Mouse (Mus musculus): ENCODE results near the gene Gpd1l. TPM values are rescaled to one million over a fixed set of nuclear protein-coding genes. Genes with fewer than 3 reads are reported as not detected.

Gpd1l gene
- polyA plus RNA-seq, 1 experiment = 14.4 TPM

DNA sequence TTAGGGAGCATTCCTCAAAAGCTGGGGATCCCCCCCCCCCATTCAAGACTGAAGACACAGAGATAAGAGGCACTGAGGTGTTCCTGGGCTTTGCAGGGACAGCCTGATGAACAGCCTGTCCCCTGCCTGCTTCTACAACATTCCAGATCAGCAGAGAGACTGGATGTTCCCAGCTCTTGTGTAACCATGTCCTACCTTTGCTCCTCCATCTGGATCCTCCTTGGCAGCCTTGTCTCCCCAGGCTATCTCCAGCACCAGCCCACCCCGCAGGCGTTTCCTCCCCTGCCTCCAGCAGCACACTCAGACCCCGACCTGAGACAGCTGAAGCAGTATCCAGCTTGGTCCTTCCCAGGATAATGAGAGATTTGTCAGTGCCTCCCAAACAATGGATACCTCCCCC is 30.3 kb upstream of the Gpd1l start:
- Histone ChIP-seq H3K4me3 (ENCODE audit: low read depth, low read length) (no peak overlapping the region), H3K9me3 (replicated peaks; ENCODE audit: control insufficient read depth, insufficient read depth, low read length, poor library complexity, severe bottlenecking) (no peaks in the 10 kb centered on the region), H3K27ac (ENCODE audit: insufficient read depth, low read length) (no peak overlapping the region), H3K4me1 (ENCODE audit: control insufficient read depth, insufficient read depth, low read length) (no peaks in the 10 kb centered on the region), H3K27me3 (ENCODE audit: control insufficient read depth, insufficient read depth, low read length, poor library complexity, severe bottlenecking) (no peaks in the 10 kb centered on the region), H3K36me3 (ENCODE audit: control insufficient read depth, insufficient read depth, low read length, poor library complexity, severe bottlenecking) (no peaks in the 10 kb centered on the region), H3K9ac (ENCODE audit: low read depth, poor library complexity, severe bottlenecking) (no peak overlapping the region)
- no peak for TF ChIP-seq EP300 (IDR thresholded peaks at IDR 0.05; ENCODE audit: insufficient read depth, low read depth, low read length)
- TF ChIP-seq CTCF (IDR thresholded peaks at IDR 0.05; ENCODE audit: low read depth, low read length) = no peak
- no peak for TF ChIP-seq POLR2A (IDR thresholded peaks at IDR 0.05; ENCODE audit: insufficient read depth, low read length)

DNA sequence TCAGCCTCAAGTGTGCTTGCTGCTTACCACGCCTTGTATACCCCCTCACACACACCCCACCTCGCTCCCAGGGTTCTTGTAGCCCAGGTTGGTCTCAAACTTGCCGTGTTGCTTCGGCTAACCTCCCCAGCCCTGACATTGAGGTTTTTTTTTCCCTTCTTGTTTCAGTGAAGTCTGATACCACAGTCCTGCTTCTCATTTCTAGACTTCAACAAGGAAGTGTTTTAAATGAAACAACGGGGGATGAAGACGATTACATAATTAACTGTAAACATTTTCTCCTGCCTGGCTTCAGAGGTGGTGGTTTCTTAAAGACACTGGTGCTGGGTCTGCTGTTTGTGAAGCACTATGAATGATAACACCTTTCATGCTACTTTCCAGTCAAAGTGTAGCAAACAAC is 27.1 kb upstream of the Gpd1l start:
- no peaks in the 10 kb centered on the region for H3K9me3 ChIP-seq (replicated peaks; ENCODE audit: control insufficient read depth, insufficient read depth, low read length, poor library complexity, severe bottlenecking)
- H3K27ac ChIP-seq (ENCODE audit: insufficient read depth, low read length) = no peak overlapping the region
- H3K4me3 ChIP-seq (ENCODE audit: low read depth, low read length) = no peak overlapping the region
- no peaks in the 10 kb centered on the region for H3K4me1 ChIP-seq (ENCODE audit: control insufficient read depth, insufficient read depth, low read length)
- no peaks in the 10 kb centered on the region for H3K27me3 ChIP-seq (ENCODE audit: control insufficient read depth, insufficient read depth, low read length, poor library complexity, severe bottlenecking)
- no peaks in the 10 kb centered on the region for H3K36me3 ChIP-seq (ENCODE audit: control insufficient read depth, insufficient read depth, low read length, poor library complexity, severe bottlenecking)
- H3K9ac ChIP-seq (ENCODE audit: low read depth, poor library complexity, severe bottlenecking) = no peak overlapping the region
- no peak for TF ChIP-seq POLR2A (IDR thresholded peaks at IDR 0.05; ENCODE audit: insufficient read depth, low read length)
- no peak for TF ChIP-seq CTCF (IDR thresholded peaks at IDR 0.05; ENCODE audit: low read depth, low read length)
- no peak for TF ChIP-seq EP300 (IDR thresholded peaks at IDR 0.05; ENCODE audit: insufficient read depth, low read depth, low read length)

DNA sequence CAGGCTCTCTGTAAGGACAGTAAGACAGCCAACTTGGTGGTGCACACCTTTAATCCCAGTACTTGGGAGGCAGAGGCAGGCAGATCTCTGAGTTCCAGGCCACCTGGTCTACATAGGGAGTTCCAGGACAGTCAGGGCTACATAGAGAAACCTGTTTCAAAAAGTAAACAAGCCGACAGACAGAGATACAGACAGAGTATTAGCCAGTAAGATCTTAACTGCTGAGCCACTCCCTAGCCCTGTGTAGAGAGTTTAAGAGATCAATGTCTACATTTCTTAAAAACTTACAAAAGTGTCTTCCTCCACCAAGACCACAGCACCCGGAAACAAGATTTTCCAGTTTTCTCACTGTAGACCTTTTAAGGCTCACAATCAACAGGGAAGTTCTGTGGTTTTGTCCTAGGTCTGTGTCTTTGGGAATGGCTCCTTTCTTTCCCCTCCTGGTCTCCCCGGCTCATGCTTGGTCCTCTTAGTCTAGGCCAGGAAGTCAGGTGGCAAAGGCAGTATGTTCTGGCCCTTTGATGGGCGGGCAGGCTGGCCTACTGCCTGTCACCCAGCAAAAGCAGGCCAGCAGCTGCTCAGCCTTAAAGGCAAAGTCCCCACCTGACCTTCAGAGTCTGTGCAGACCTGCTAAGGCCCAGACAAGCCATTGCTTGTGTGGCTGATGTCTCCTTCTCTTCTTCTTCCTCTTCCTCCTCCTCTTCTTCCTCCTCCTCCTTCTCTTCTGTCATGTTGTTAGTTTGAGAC is 26.4 kb upstream of the Gpd1l start:
- Histone ChIP-seq H3K36me3 (ENCODE audit: control insufficient read depth, insufficient read depth, low read length, poor library complexity, severe bottlenecking) (no peaks in the 10 kb centered on the region), H3K4me3 (ENCODE audit: low read depth, low read length) (no peak overlapping the region), H3K4me1 (ENCODE audit: control insufficient read depth, insufficient read depth, low read length) (no peaks in the 10 kb centered on the region), H3K9ac (ENCODE audit: low read depth, poor library complexity, severe bottlenecking) (no peak overlapping the region), H3K27me3 (ENCODE audit: control insufficient read depth, insufficient read depth, low read length, poor library complexity, severe bottlenecking) (no peaks in the 10 kb centered on the region), H3K9me3 (replicated peaks; ENCODE audit: control insufficient read depth, insufficient read depth, low read length, poor library complexity, severe bottlenecking) (no peaks in the 10 kb centered on the region), H3K27ac (ENCODE audit: insufficient read depth, low read length) (no peak overlapping the region)
- TF ChIP-seq EP300 (IDR thresholded peaks at IDR 0.05; ENCODE audit: insufficient read depth, low read depth, low read length) (no peak), CTCF (IDR thresholded peaks at IDR 0.05; ENCODE audit: low read depth, low read length) (no peak)

DNA sequence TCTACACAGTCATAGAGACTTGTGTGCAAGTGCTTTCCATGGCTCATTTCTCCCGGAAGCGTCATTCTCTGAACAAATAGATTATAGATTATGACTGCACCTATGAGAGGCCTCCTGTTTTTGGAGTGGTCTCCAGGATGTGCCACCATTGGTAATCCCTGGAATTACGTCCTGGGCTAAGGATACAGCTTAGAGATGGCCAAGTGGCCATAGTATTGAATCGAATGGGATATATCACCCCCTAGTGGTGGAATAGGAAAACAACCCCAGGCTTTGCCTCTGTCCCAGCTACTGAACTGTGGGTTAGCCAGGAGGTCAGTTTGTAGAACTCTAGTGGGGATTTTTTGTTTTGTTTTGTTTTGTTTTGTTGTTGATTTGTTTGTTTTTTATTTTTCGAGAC is 23.2 kb upstream of the Gpd1l start:
- no peaks in the 10 kb centered on the region for H3K9me3 ChIP-seq (replicated peaks; ENCODE audit: control insufficient read depth, insufficient read depth, low read length, poor library complexity, severe bottlenecking)
- no peak overlapping the region for H3K4me3 ChIP-seq (ENCODE audit: low read depth, low read length)
- no peaks in the 10 kb centered on the region for H3K27me3 ChIP-seq (ENCODE audit: control insufficient read depth, insufficient read depth, low read length, poor library complexity, severe bottlenecking)
- no peak overlapping the region for H3K9ac ChIP-seq (ENCODE audit: low read depth, poor library complexity, severe bottlenecking)
- TF ChIP-seq POLR2A (IDR thresholded peaks at IDR 0.05; ENCODE audit: insufficient read depth, low read length) (no peak), EP300 (IDR thresholded peaks at IDR 0.05; ENCODE audit: insufficient read depth, low read depth, low read length) (no peak), CTCF (IDR thresholded peaks at IDR 0.05; ENCODE audit: low read depth, low read length) (no peak)
- H3K36me3 ChIP-seq (ENCODE audit: control insufficient read depth, insufficient read depth, low read length, poor library complexity, severe bottlenecking) = no peaks in the 10 kb centered on the region
- no peaks in the 10 kb centered on the region for H3K4me1 ChIP-seq (ENCODE audit: control insufficient read depth, insufficient read depth, low read length)
- no peak overlapping the region for H3K27ac ChIP-seq (ENCODE audit: insufficient read depth, low read length)

DNA sequence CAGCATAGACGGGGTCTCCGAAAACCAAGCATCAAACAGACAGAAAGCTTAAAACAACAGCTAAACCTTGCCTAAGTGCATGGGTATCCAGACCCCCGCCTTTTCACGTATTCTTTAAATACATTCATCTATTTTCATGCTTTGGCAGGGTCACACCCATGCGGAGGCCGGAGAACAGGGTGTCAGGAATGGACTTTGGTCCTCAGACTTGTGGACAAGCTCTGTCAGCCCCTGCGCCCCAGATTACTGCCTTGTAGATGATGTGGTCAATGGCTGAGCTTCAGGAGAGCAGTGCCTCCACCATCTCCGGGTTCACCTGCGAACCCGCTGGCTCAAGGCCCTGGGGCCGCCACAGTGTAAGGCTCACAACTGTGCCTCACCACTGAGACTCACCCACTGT is 21.6 kb upstream of the Gpd1l start:
- Histone ChIP-seq H3K9ac (ENCODE audit: low read depth, poor library complexity, severe bottlenecking) (no peak overlapping the region), H3K4me1 (ENCODE audit: control insufficient read depth, insufficient read depth, low read length) (no peaks in the 10 kb centered on the region), H3K27me3 (ENCODE audit: control insufficient read depth, insufficient read depth, low read length, poor library complexity, severe bottlenecking) (no peaks in the 10 kb centered on the region), H3K27ac (ENCODE audit: insufficient read depth, low read length) (no peak overlapping the region), H3K9me3 (replicated peaks; ENCODE audit: control insufficient read depth, insufficient read depth, low read length, poor library complexity, severe bottlenecking) (no peaks in the 10 kb centered on the region), H3K36me3 (ENCODE audit: control insufficient read depth, insufficient read depth, low read length, poor library complexity, severe bottlenecking) (no peaks in the 10 kb centered on the region), H3K4me3 (ENCODE audit: low read depth, low read length) (no peak overlapping the region)
- no peak for TF ChIP-seq POLR2A (IDR thresholded peaks at IDR 0.05; ENCODE audit: insufficient read depth, low read length)
- no peak for TF ChIP-seq CTCF (IDR thresholded peaks at IDR 0.05; ENCODE audit: low read depth, low read length)
- no peak for TF ChIP-seq EP300 (IDR thresholded peaks at IDR 0.05; ENCODE audit: insufficient read depth, low read depth, low read length)

DNA sequence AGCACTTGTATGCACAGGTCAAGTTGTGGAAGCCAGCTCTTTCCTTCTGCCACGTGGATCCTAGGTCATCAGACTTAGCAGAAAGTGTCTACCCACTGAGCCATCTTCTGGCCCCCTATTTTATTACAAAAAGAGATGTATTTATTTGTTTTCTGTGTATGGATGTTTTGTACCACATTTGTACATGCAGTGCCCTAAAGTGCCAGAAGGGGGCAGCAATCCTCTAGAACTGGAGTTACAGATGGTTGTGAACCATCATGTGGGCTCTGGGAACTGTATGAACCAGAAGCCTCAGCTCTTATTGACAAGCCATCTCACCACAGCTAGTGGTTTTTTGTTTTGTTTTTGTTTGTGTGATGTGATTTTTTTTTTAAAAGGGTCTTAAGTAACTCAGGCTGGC is 19.1 kb upstream of the Gpd1l start:
- no peak overlapping the region for H3K9ac ChIP-seq (ENCODE audit: low read depth, poor library complexity, severe bottlenecking)
- H3K36me3 ChIP-seq (ENCODE audit: control insufficient read depth, insufficient read depth, low read length, poor library complexity, severe bottlenecking) = no peaks in the 10 kb centered on the region
- H3K9me3 ChIP-seq (replicated peaks; ENCODE audit: control insufficient read depth, insufficient read depth, low read length, poor library complexity, severe bottlenecking) = no peaks in the 10 kb centered on the region
- H3K4me1 ChIP-seq (ENCODE audit: control insufficient read depth, insufficient read depth, low read length) = no peaks in the 10 kb centered on the region
- TF ChIP-seq POLR2A (IDR thresholded peaks at IDR 0.05; ENCODE audit: insufficient read depth, low read length) (no peak), CTCF (IDR thresholded peaks at IDR 0.05; ENCODE audit: low read depth, low read length) (peak; percentile 27), EP300 (IDR thresholded peaks at IDR 0.05; ENCODE audit: insufficient read depth, low read depth, low read length) (no peak)
- no peak overlapping the region for H3K27ac ChIP-seq (ENCODE audit: insufficient read depth, low read length)
- H3K27me3 ChIP-seq (ENCODE audit: control insufficient read depth, insufficient read depth, low read length, poor library complexity, severe bottlenecking) = no peaks in the 10 kb centered on the region
- no peak overlapping the region for H3K4me3 ChIP-seq (ENCODE audit: low read depth, low read length)
